Mouse (Mus musculus) intestine, embryonic 14.5 days (tissue): ENCODE data around the gene Plce1. TPM values are rescaled to one million over a fixed set of nuclear protein-coding genes. Genes with fewer than 3 reads are reported as not detected.

Experiments
- ATAC-seq: fragments of 200-750 bp; cut with Nextera tagmentation; replicated peaks from 2 replicates; pipeline ENCODE4 v1.8.0; 2017; ENCODE audit warnings: low read depth, moderate number of reproducible peaks, moderate TSS enrichment, moderate library complexity; ENCODE audit not compliant: low FRiP score, low TSS enrichment
- DNase-seq: peaks from one replicate; pipeline ENCODE4 v3.0.0-alpha.2; 2018; ENCODE audit warnings: low spot score
- H3K27ac ChIP-seq: fragments of 300-500 bp; sonication (generic); 2 replicates; pipeline ENCODE4 v1.5.1; 2014; ENCODE audit warnings: low read depth, mild to moderate bottlenecking, control low read depth
- H3K27me3 ChIP-seq: fragments of 300-500 bp; sonication (generic); replicated peaks from 2 replicates; pipeline ENCODE4 v1.6.1; 2014; ENCODE audit warnings: low read length, control low read depth; ENCODE audit not compliant: control insufficient read depth, insufficient read depth
- H3K36me3 ChIP-seq: fragments of 300-500 bp; sonication (generic); 2 replicates; pipeline ENCODE4 v1.6.1; 2014; ENCODE audit warnings: low read length, control low read depth; ENCODE audit not compliant: control insufficient read depth, insufficient read depth
- H3K4me1 ChIP-seq: fragments of 300-500 bp; sonication (generic); replicated peaks from 2 replicates; pipeline ENCODE4 v1.6.1; 2014; ENCODE audit warnings: low read length, control low read depth, mixed read lengths; ENCODE audit not compliant: control insufficient read depth, insufficient read depth
- H3K4me2 ChIP-seq: fragments of 300-500 bp; sonication (generic); 2 replicates; pipeline ENCODE4 v1.6.1; 2014; ENCODE audit warnings: low read length
- H3K4me3 ChIP-seq: fragments of 300-500 bp; sonication (generic); 2 replicates; pipeline ENCODE4 v1.5.1; 2014; ENCODE audit warnings: low read depth, low read length, control low read depth, mixed read lengths
- H3K9ac ChIP-seq: fragments of 300-500 bp; sonication (generic); 2 replicates; pipeline ENCODE4 v1.6.1; 2014; ENCODE audit warnings: mild to moderate bottlenecking, low read length
- H3K9me3 ChIP-seq: fragments of 300-500 bp; sonication (generic); 2 replicates; pipeline ENCODE4 v1.6.1; 2016; ENCODE audit warnings: low read length, control low read depth; ENCODE audit not compliant: control insufficient read depth
- WGBS: fragments of 180-500 bp; shearing (Covaris S2); extraction: QIAGEN DNeasy Blood & Tissue Kit; methylation state at CpG from one replicate; pipeline ENCODE4 v1.1.7; 2014; 5-methylcytosine and 5-hydroxymethylcytosine counted together
- polyA plus RNA-seq: library from polyadenylated mRNA; unstranded; fragments of >200 nt; fragmentation: Nextera tagmentation; extraction: Ambion mirVana; gene quantifications from 2 replicates; pipeline ENCODE4 v1.2.1, GENCODE M21; 2014

Gene Plce1
- 6.7 and 6.8 TPM in 2 replicates for polyA plus RNA-seq

DNA sequence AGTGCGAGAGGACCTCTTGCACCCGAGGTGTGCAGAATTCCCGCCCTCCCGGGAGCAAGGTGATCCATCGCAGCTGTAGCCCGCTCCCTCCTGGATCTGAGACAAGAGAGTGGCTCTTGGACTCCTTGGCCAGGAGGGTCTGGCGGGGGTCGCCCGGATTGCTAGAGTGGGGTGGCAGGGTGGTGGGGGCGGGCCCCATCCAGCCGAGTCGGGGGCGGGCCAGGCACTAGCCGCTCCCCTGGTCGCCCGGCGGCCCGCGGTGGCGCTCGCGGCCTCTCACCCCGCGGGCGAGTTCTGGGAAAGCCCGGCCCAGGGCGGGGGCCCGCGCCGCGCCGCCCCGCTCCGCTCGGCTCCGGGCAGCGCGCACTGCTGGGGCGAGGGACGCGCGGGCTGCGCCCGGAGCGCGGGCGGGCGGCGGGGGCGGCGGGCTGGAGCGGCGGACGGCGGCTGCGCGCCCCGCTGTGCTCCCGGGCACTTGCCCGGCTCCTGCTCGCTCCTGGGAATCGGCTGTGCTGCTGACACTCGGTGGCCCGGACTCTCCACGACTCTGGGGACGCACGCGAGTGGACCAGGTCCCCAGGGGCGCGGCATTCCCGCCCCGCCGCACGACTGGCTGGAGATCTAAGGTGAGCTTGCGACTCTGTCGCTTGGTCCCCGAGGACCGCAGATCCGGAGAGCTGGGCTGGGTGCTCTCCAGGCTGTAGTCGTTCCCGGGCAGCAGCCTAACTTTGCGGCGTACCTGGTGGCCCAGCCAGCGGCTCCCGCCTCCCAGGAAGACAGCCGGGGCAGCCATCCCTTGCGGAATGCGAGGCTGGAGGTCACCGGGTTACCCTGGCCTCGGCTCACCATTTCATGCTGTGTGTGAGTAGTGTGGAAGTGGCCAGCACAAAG, at the start of gene Plce1:
Gene Plce1 (plus strand): TSS at position 379 of the 891 bp plus-strand sequence.
- ATAC-seq, result peak; percentile 87
- WGBS, result 1% methylated on average over 62 of the region's 90 CpGs
- no peak within 1 kb of the TSS for H3K27ac ChIP-seq

GRCm38 (mm10) chr19:38431326-38431725, 49.6 kb upstream of the Plce1 start:
- WGBS, result 82% methylated on average over 7 of the region's 7 CpGs
- no peaks in the 10 kb centered on the region for H3K27me3 ChIP-seq
- H3K36me3 ChIP-seq, result no peaks in the 10 kb centered on the region
- DNase-seq (no peak), ATAC-seq (no peak)
- H3K9me3 ChIP-seq, result no peaks in the 10 kb centered on the region
- H3K4me3 ChIP-seq, result no peak overlapping the region
- no peak overlapping the region for H3K9ac ChIP-seq
- no peak overlapping the region for H3K4me2 ChIP-seq
- H3K27ac ChIP-seq, result no peak overlapping the region
- peaks cover 2% of the 10 kb centered on the region; the same call in 1 of the 2 replicates for H3K4me1 ChIP-seq

More for the DNA sequence above, at the start of gene Plce1:
- Histone ChIP-seq H3K27me3 (peaks cover 6% of the 10 kb centered on the region; the same call in 1 of the 2 replicates), H3K9me3 (no peaks in the 10 kb centered on the region), H3K4me2 (peak within 1 kb of the TSS; percentile 83), H3K9ac (peak within 1 kb of the TSS; percentile 55), H3K36me3 (no peaks in the 10 kb centered on the region), H3K4me1 (peaks cover 7% of the 10 kb centered on the region; the same call in 1 of the 2 replicates), H3K4me3 (peak within 1 kb of the TSS; percentile 61)
- DNase-seq, result peak; percentile 84

DNA sequence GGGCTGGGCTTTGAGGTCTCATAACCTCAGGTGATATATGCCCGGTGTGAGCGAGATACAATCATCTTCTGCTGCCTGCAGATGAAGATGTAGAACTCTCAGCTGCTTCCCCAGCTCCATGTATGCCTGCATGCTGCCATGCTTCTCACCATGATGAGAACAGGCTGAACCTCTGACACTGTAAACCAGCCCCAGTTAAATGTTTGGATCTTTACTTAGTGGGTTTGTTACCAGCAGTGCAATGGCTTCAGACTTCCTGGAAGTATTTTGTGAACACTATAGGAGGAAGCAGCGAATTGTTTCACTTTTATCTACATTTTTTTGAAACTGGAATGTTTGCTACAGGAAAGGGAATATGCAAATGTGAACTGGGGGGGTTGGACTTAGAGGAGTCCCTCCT, 48.9 kb upstream of the Plce1 start:
- Histone ChIP-seq H3K27me3 (no peaks in the 10 kb centered on the region), H3K9me3 (no peaks in the 10 kb centered on the region), H3K9ac (no peak overlapping the region), H3K36me3 (no peaks in the 10 kb centered on the region), H3K4me3 (no peak overlapping the region), H3K4me2 (no peak overlapping the region), H3K27ac (no peak overlapping the region), H3K4me1 (peaks cover 2% of the 10 kb centered on the region; the same call in 1 of the 2 replicates)
- whole genome bisulfite sequencing, result 72% methylated on average over 3 of the region's 3 CpGs
- DNase-seq (no peak), ATAC-seq (no peak)

- no peak for DNase-seq
- Histone ChIP-seq H3K9ac (no peak overlapping the region), H3K4me2 (no peak overlapping the region), H3K4me3 (no peak overlapping the region), H3K27me3 (no peaks in the 10 kb centered on the region), H3K4me1 (peaks cover 2% of the 10 kb centered on the region; the same call in 1 of the 2 replicates), H3K9me3 (no peaks in the 10 kb centered on the region), H3K27ac (no peak overlapping the region), H3K36me3 (no peaks in the 10 kb centered on the region)
- 87% methylated on average over 2 of the region's 2 CpGs for WGBS
- no peak for ATAC-seq
These were observed 47.5 kb upstream of the Plce1 start for GRCm38 (mm10) chr19:38433381-38433780.

- no peak for ATAC-seq
- H3K9me3 ChIP-seq, result no peaks in the 10 kb centered on the region
- H3K27ac ChIP-seq, result no peak overlapping the region
- no peak overlapping the region for H3K9ac ChIP-seq
- peaks cover 2% of the 10 kb centered on the region; the same call in 1 of the 2 replicates for H3K4me1 ChIP-seq
- H3K36me3 ChIP-seq, result no peaks in the 10 kb centered on the region
- WGBS, result 89% methylated on average over 15 of the region's 15 CpGs
- DNase-seq, result no peak
- no peaks in the 10 kb centered on the region for H3K27me3 ChIP-seq
- no peak overlapping the region for H3K4me2 ChIP-seq
- H3K4me3 ChIP-seq, result no peak overlapping the region
These were observed 45.7 kb upstream of the Plce1 start for GRCm38 (mm10) chr19:38435221-38435620.

DNA sequence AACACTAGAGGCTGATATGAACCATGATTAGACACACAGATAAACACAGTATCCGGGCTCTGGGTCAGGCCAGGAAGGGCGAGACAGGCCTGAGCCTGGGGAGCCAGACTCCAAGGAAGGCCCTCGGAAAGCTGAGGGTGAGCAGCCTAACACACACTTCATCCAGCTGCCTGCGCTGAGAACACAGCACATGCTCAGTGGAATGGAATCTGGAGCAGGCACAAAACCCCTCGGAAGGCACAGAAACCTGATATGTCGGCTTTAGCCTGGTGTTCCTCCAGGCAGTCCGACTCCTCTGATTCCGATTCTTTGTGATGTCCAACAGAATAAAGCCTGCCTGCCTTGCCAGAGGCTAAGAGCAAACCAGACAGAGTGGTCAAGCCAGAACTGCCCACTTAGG, 39.0 kb upstream of the Plce1 start:
- Histone ChIP-seq H3K9ac (no peak overlapping the region), H3K4me2 (no peak overlapping the region), H3K9me3 (no peaks in the 10 kb centered on the region), H3K27ac (no peak overlapping the region), H3K4me3 (no peak overlapping the region), H3K4me1 (no peaks in the 10 kb centered on the region), H3K36me3 (no peaks in the 10 kb centered on the region), H3K27me3 (no peaks in the 10 kb centered on the region)
- WGBS, result 47% methylated on average over 8 of the region's 8 CpGs
- no peak for DNase-seq
- ATAC-seq, result no peak

DNA sequence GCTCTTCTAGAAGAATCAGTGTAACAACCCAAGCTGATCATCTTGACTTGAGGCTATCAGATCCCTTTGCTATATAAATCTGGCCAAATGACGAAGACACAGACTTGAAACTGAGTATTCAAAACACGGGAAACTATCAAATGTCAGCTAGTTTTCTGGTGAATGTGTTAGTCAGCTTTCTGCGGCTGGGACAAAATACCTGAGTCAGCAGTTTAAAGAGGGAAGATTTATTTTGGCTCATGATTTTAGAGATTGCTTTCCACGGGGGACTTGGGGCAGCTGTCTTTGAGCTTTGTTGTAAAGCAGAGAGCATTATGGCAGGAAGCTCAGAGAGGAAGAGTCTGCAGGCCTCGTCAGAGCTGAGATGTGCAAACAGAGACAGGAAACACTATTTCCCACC, 35.2 kb upstream of the Plce1 start:
- ATAC-seq, result no peak
- 62% methylated on average over 5 of the region's 5 CpGs for WGBS

DNA sequence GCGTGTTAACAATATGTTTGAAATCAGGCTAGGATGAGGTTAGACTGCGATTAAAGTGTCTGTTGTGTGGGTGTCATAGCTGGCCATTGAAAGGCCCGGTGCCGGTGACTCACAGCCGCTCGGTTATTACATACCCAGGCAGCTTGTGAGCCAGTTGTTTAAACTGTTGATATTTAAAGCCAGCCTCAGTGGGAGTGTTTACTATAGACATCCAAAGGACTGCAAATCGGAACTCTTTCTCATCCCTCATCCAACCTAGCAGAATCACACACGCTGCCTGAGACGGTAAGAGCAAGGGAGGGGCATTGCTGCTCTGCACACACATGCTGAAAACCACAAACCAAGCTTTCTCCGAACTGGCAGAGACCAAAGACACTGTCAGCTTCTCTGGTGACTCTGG, 25.7 kb upstream of the Plce1 start:
- Histone ChIP-seq H3K9me3 (peaks cover 4% of the 10 kb centered on the region; the same call in 1 of the 2 replicates), H3K4me1 (0 out of 2 replicates have a peak, but pooled peaks cover 3% of the 10 kb centered on the region), H3K27ac (no peak overlapping the region), H3K27me3 (no peaks in the 10 kb centered on the region), H3K36me3 (no peaks in the 10 kb centered on the region), H3K9ac (no peak overlapping the region), H3K4me3 (no peak overlapping the region), H3K4me2 (no peak overlapping the region)
- no peak for ATAC-seq
- DNase-seq, result no peak
- WGBS, result 44% methylated on average over 10 of the region's 10 CpGs

More for the DNA sequence above, 35.2 kb upstream of the Plce1 start:
- Histone ChIP-seq H3K9ac (no peak overlapping the region), H3K4me3 (no peak overlapping the region), H3K4me1 (no peaks in the 10 kb centered on the region), H3K27ac (no peak overlapping the region), H3K4me2 (no peak overlapping the region), H3K27me3 (no peaks in the 10 kb centered on the region), H3K9me3 (no peaks in the 10 kb centered on the region), H3K36me3 (no peaks in the 10 kb centered on the region)
- DNase-seq, result no peak
